Mouse (Mus musculus): ENCODE data around the gene Dlgap4.

DNA sequence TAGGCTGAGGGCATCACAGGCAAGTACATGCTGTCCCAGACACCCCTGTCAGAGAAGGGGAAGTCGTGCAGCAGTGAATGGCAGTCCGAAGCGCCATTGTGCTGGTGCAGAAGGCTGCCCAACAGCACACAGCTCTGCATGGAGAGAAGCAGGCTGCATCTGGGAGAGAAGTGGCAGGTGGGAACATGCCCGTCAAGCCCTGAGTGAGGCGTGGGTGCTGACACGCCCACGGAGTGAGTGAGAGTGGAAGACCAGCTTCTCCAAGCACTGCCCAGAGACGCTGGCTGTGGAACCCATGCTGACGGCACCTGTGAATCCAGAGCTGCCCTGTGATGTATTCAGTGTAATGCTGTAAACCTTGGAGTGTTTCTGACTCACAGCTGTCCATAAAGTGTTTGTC lies 143.4 kb downstream of the Dlgap4 start:
- TF ChIP-seq POLR2AphosphoS5 (IDR thresholded peaks at IDR 0.05; ENCODE audit: insufficient replicate concordance, low read depth, low read length) (no peak), CTCF (IDR thresholded peaks at IDR 0.05; ENCODE audit: low read depth, low read length) (no peak), TAL1 (conservative IDR thresholded peaks at IDR 0.05; ENCODE audit: low read depth, low read length) (no peak)

Measured in G1E (cell line).